Mouse (Mus musculus) common myeloid progenitor, adult 5-6 weeks (primary cell): Measurements from ENCODE around the gene Tk1. TPM values are rescaled to one million over a fixed set of nuclear protein-coding genes. Genes with fewer than 3 reads are reported as not detected.

Experiments used
- ATAC-seq: replicated peaks from 2 replicates; pipeline ENCODE4 v1.8.0; 2016; ENCODE audit warnings: low read depth, mild to moderate bottlenecking, moderate TSS enrichment, inconsistent platforms; ENCODE audit not compliant: poor library complexity, severe bottlenecking
- total RNA-seq: library from RNA; stranded (forward); fragments of 200-1000, 187-1606 nt; gene quantifications from 2 replicates; pipeline ENCODE4 v1.2.3, GENCODE M21; 2017

Gene Tk1
- total RNA-seq, 1 experiment from 2014 or later, result 61.6 TPM

DNA sequence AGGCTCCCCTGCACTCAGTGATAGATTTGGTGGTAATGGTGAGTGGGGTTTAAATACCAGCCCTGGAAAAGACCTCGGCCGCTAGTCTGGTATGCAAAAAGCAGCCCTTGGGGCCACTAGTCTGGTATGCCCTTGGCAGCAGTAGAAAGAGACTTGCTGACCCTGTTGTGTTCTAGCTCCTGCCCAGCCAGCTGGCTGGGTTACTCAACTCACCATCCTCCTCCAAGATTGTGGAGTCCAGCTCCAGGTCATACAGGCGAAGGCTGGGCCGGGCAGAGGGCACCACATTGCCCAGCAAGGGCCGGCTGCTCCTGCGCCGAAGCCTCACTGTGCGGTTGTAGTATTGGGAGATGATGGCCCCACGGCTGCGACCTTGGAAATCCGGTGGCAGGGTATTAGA is 47.9 kb downstream of the Tk1 start:
- ATAC-seq, result no peak

DNA sequence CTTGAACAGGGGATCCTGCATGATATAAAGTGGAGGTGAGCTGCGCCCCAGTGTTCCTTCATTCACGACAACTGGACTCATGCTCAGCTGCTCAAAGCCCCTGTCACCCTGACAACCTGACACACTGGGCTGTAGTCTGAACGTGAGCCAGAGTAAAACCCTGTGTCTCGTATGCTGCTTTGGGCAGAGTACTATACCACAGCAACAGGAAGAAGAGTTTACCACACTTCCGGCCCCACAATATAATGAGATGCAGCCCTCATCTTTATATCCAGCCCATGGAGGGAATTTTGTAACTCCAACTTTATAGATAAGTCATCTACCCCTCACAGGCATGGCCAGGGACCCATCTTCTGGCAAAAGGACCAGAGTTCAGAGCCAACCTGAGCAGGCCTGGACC is 48.8 kb downstream of the Tk1 start:
- no peak for ATAC-seq

DNA sequence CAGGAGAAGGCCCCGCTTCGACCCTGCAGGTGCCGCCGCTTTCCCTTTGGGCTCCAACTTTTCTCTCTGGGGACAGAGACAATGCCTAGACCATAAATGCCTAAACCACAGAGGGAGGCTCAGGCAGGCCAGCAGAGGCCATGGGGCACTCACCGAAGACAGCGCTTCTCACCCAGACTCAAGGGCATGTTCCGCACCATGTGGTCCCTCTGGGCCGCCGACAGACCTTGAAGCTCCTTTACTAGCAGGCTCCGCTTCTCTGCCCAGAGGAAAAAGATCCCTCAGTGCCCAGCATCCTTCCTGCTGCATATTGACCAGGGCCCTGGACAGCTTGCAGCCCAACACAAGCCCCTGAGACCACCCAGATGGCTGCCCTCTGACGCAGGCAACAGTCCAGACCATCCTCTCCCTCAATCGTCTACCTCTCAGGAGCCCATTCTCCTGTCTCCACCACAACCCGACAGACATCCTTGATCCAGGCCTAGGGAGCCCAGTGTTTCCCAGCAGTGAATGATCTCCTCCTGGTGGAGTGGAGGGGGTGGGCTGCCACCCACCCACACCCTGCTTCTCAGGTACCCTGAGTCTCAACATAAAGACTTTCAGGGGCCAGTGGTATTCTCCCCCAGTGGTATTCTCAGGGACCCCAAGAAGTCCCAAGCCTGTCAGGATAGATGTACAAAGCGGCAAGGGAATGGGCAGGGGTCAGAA is 49.7 kb downstream of the Tk1 start:
- ATAC-seq, result no peak

DNA sequence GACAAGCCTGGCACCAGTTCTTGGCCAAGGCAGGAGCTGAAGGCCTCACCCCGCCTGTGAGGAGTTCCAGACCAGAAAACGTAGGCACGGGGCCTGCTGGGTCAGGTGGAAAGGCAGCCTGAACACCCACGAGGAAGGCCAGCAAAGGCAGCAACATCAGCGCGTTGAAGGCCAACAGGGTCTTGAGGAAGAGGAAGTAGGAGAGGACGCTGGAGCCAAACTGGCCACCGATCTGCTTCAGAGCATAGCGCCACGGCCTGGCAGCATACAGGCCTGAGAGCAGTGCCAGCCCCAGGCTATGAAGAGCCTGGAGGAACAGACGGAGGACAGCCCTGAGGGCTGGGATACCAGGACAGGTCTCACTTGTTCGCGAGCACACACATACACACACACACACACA is 50.4 kb downstream of the Tk1 start:
- no peak for ATAC-seq

DNA sequence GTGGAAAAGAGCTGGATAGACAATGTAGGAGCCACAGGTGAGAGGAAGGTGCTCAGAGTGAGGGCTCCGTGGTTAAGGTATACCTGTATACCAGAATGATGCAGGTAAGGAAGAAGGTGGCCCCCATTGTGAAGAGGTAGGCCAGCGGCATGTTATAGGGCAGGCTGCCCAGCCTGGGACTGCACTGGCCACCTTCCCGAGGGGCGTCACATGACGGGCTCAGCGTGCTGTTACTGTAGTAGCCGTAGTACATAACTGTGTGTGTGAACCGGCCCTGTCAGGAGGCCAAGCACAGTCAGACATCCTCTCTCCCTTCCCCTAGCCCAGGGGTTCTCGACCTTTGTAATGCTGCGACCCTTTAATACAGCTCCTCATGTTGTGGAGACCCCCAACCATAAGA is 51.0 kb downstream of the Tk1 start:
- ATAC-seq, result no peak

DNA sequence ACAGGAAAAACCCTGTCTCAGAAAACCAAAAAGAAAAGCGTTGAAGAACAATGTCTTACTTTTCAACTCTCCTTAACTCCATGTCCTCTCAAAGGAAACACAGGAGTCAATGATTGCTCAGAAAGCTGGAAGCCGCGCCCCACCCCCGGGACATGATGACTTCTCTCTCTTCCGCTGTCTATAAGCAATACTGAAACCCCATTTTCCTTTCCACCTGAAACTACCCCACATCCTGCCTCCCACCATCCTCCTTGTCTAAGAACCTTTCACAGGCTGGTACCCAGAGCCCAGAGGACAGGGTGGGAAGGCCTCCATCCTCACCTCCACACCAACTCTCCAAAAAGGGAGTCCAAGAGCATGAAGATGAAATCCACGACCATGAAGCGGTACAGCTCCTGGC is 53.5 kb downstream of the Tk1 start:
- ATAC-seq, result no peak

DNA sequence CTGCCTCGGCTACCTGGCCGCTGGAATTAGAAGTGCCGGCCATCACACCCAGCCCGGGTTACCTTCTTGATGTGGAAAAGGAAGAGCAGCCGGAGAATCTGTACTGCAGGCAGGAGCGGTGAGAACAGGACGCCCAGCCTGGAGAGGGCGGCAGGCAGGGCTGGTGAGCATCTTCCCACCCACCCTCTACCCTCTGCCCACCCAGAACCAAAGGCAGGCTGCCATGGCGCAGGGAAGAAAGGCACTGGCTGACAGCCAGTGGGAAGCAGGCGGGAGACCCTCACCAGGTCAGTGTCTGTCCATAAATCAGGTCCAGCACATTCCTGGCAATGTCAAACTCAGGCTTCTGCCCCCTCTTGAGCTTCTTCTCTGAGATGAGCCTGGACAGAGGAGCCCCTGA is 55.5 kb downstream of the Tk1 start:
- ATAC-seq, result no peak

DNA sequence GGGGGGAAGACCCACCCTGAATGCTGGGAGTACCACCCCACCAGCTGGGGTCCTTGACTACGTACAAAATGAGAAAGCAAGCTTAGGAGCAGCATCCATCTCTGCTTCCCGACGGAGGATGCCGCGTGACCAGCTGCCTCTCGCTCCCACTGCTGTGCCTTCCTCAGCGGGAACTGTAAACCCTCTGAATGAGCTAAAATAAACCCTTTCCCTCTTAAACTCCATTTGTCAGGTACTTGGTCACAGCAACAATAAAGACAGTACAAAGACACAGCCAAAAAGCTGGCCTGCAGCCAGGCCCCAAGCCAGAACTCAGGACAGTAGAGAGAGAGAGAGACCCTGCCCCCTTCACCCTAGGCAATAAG is 56.2 kb downstream of the Tk1 start:
- no peak for ATAC-seq

DNA sequence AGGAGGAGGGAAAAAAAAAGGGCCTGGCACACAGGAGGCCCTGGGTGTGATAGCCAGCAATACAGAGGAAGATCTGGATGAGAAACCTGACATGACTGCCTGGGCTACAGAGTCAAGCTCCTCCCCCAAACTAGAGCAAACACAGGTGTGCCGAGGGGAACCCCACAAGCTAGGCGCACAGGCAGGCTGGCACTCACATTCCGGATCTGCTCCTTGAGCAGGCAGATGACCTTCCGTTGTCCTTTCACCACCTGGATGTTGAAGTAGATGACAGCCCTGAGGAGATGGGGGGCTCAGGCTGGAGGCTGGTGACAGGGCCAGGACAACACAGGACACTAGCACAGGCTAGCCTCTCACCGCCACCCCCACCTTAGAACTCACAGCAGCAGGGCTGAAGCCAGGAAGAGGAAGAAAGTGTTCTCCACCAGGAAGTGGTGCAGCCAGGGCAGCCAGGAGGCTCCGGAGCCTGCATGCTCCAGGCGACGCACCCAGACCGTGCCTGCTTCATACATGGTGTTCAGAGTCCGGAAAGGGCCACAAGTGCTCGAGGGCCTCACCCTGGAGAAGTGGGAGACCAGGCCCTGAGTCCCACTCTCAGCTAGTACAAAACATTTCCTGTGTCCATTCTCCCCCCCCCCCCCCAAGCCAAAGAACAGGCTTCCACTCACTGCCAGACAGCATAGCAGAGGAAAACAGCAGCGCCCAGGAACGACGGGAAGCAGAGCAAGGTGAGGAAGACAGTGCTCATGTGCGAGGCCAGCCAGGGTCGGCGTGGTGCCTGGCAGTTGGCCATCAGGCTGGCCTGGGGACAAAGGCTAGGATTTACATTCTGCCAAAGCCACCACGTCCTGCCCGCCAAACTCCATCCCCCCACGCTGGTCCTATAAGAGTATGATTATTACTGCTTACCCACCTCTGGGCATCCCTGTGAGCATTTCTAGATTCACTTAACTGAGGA is 56.9 kb downstream of the Tk1 start:
- no peak for ATAC-seq

DNA sequence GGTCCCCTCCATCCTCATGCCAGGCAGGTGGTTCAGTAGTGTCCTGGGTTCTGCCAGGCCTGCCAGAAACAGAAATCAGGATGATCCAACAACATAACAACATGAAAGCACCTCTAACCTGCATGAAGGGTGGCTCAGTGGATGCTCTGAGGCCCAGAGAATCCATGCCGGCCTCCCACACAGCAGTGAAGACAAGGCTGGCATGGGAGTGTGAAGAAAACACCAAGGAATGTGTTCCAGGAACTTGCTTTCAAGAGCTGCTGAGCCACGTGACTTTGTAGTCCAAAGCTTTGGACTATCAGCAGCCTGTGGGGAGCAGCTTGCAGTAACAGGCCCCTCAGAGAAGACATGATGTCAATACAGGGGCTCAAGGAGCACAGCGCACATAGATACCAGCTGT is 59.6 kb downstream of the Tk1 start:
- ATAC-seq, result no peak

Other genes with a start within 250 kb of the Tk1 start
- 17.7 and 22.4 TPM in 2 replicates for gene Tnrc6c, start 171.8 kb downstream of the Tk1 start, total RNA-seq
- 1.6 and 8.4 TPM in 2 replicates for gene Tmc8, start 44.0 kb downstream of the Tk1 start, total RNA-seq
- 11.4 and 40.7 TPM in 2 replicates for gene Tmc6, start 43.9 kb downstream of the Tk1 start, total RNA-seq
- 0.69 TPM in 1 of 2 replicates, not detected in the other for gene 6030468B19Rik, start 28.4 kb downstream of the Tk1 start, total RNA-seq
- 2.5 and 3.1 TPM in 2 replicates for gene Gm20708, start 16.4 kb downstream of the Tk1 start, total RNA-seq
- 93.0 and 96.3 TPM in 2 replicates for gene Syngr2, start 16.4 kb downstream of the Tk1 start, total RNA-seq
- 0.27 TPM in 1 of 2 replicates, not detected in the other for gene Afmid, start 168 bp downstream of the Tk1 start, total RNA-seq
- gene Birc5, start 23.2 kb upstream of the Tk1 start, total RNA-seq, result 192 and 193 TPM in 2 replicates
- gene Tmem235, start 34.7 kb upstream of the Tk1 start, total RNA-seq, result not detected in 2 replicates
- 5.4 and 6.0 TPM in 2 replicates for gene Tha1, start 47.4 kb upstream of the Tk1 start, total RNA-seq
- gene Socs3, start 144.0 kb upstream of the Tk1 start, total RNA-seq, result 8.3 and 10.4 TPM in 2 replicates
- 6.8 and 11.7 TPM in 2 replicates for gene Pgs1, start 160.2 kb upstream of the Tk1 start, total RNA-seq